ENCODE assay signal across 19 mouse cellular contexts in the genomic region with DNA sequence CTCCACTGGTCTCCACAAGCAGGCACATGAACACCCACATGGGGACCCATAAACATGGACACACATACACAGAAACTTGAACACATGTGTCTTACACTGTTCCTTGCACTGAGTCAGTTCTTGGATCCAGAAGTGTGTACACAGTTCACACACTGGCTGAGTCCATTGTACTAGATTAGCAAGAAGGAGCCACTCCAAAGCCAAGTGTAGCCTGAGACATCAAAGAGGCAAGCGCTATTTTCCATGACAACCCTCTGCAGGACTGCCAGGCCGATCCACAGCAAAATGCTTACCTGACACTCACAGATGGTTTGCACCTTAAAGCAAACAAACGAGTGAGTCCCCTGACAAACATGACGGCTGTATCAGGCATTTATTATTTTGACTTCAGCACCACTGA.
"Had no signal": no experiment of that assay in that cellular context is flagged by ENCODE, and none has a peak within 500 bp of the region (broad histone marks: within the 10 kb centered on the region; RNA-seq: fewer than 3 reads in every experiment).

No protein-coding gene starts in this region.

- H3K4me2 ChIP-seq: intestine, embryonic 15.5 days; limb, embryonic 13.5 days; liver, embryonic 13.5 days; midbrain, embryonic 13.5 days; neural tube, embryonic 12.5 days; neural tube, embryonic 15.5 days had no signal

- H3K36me3 ChIP-seq: intestine, embryonic 15.5 days; limb, embryonic 10.5 days; limb, embryonic 13.5 days; liver, embryonic 13.5 days; midbrain, embryonic 10.5 days; neural tube, embryonic 12.5 days; neural tube, embryonic 15.5 days had no signal

- ATAC-seq: hindbrain, embryonic 16.5 days; intestine, embryonic 15.5 days; midbrain, embryonic 13.5 days; midbrain, embryonic 16.5 days had no signal

- H3K27ac ChIP-seq: intestine, embryonic 15.5 days; limb, embryonic 10.5 days; limb, embryonic 13.5 days; liver, embryonic 13.5 days; midbrain, embryonic 10.5 days; midbrain, embryonic 13.5 days; neural tube, embryonic 12.5 days; neural tube, embryonic 15.5 days had no signal

- H3K4me3 ChIP-seq: intestine, embryonic 15.5 days; limb, embryonic 10.5 days; limb, embryonic 13.5 days; liver, embryonic 13.5 days; megakaryocyte, embryonic 14.5 days; midbrain, embryonic 10.5 days; midbrain, embryonic 13.5 days; neural tube, embryonic 12.5 days; neural tube, embryonic 15.5 days had no signal

- DNase-seq: kidney, adult 2 months; kidney, postnatal 10 days; kidney, postnatal 36 days; liver; liver, embryonic 13.5 days; right cerebral cortex, adult 18-20 months; right cerebral cortex, postnatal 14 days; right cerebral cortex, postnatal 4 days; thymus, postnatal 25 days had no signal

- H3K4me1 ChIP-seq: intestine, embryonic 15.5 days; limb, embryonic 10.5 days; liver, embryonic 13.5 days had no signal

- H3K27me3 ChIP-seq: intestine, embryonic 15.5 days; limb, embryonic 13.5 days; liver, embryonic 13.5 days; megakaryocyte, embryonic 14.5 days had no signal

- H3K9me3 ChIP-seq: intestine, embryonic 15.5 days; limb, embryonic 10.5 days; limb, embryonic 13.5 days; liver, embryonic 13.5 days; midbrain, embryonic 10.5 days; midbrain, embryonic 13.5 days; neural tube, embryonic 12.5 days; neural tube, embryonic 15.5 days had no signal

- H3K9ac ChIP-seq: intestine, embryonic 15.5 days; limb, embryonic 13.5 days; liver, embryonic 13.5 days; midbrain, embryonic 13.5 days; neural tube, embryonic 12.5 days; neural tube, embryonic 15.5 days had no signal
